Mouse (Mus musculus) adrenal gland, postnatal 36 days (tissue): ENCODE measurements around the gene Ttyh1. TPM values are rescaled to one million over a fixed set of nuclear protein-coding genes. Genes with fewer than 3 reads are reported as not detected.

Source experiments
- DNase-seq, 2 experiments: peaks; one replicate each; pipeline ENCODE4 v3.0.0; 2021; ENCODE audit warnings: mixed read lengths in 1 of 2
- long read RNA-seq, 2 experiments: library from polyadenylated mRNA; stranded (forward); transcript quantifications; one replicate each; pipeline ENCODE4 v2.0.0; 2021; ENCODE audit warnings: borderline sequencing depth in 2 of 2
- total RNA-seq, 2 experiments: library from RNA; stranded (reverse); gene quantifications; 2 replicates each; pipeline ENCODE4 v1.2.3; 2021

The Ttyh1 gene
- total RNA-seq: 1 to 10 TPM; 1.9 to 3.5 TPM
- long read RNA-seq, experiment 1, full-length matches to known transcripts: 3 of 3 reads
- long read RNA-seq, experiment 1, partial matches to known transcripts: 0 of 3 reads
- long read RNA-seq, experiment 1, other reads (novel, unspliced or antisense): 0 of 3 reads
- long read RNA-seq, experiment 2, partial matches to known transcripts: 0 of 1 reads
- long read RNA-seq, experiment 2, other reads (novel, unspliced or antisense): 0 of 1 reads

GRCm38 (mm10) chr7:4119344-4119902, at the start of gene Ttyh1:
Gene Ttyh1, plus strand, starts transcription at chr7:4119408.
- peak in 1 of 2 experiments; percentile 6 for DNase-seq

- DNase-seq: no peak
Measured at GRCm38 (mm10) chr7:4071066-4071465, 48.1 kb upstream of the Ttyh1 start.

GRCm38 (mm10) chr7:4073144-4073543, 46.1 kb upstream of the Ttyh1 start:
- no peak for DNase-seq

GRCm38 (mm10) chr7:4079511-4079910, 39.7 kb upstream of the Ttyh1 start:
- DNase-seq: no peak

- no peak for DNase-seq
Measured at GRCm38 (mm10) chr7:4080552-4080951, 38.7 kb upstream of the Ttyh1 start.

GRCm38 (mm10) chr7:4081706-4082105, 37.5 kb upstream of the Ttyh1 start:
- peak in 1 of 2 experiments; percentile 25 for DNase-seq

- DNase-seq: peak; percentile 7 to 37
Measured at GRCm38 (mm10) chr7:4082804-4083203, 36.4 kb upstream of the Ttyh1 start.

- no peak for DNase-seq
Measured at GRCm38 (mm10) chr7:4084161-4084560, 35.0 kb upstream of the Ttyh1 start.

GRCm38 (mm10) chr7:4085562-4085961, 33.6 kb upstream of the Ttyh1 start:
- no peak for DNase-seq

- no peak for DNase-seq
Measured at GRCm38 (mm10) chr7:4087238-4087895, 31.8 kb upstream of the Ttyh1 start.

- no peak for DNase-seq
Measured at GRCm38 (mm10) chr7:4087896-4088480, 31.2 kb upstream of the Ttyh1 start.

- no peak for DNase-seq
Measured at GRCm38 (mm10) chr7:4088679-4089078, 30.5 kb upstream of the Ttyh1 start.

GRCm38 (mm10) chr7:4091170-4091569, 28.0 kb upstream of the Ttyh1 start:
- DNase-seq: no peak

GRCm38 (mm10) chr7:4098301-4098700, 20.9 kb upstream of the Ttyh1 start:
- no peak for DNase-seq

GRCm38 (mm10) chr7:4098832-4099231, 20.4 kb upstream of the Ttyh1 start:
- no peak for DNase-seq

GRCm38 (mm10) chr7:4101144-4101543, 18.1 kb upstream of the Ttyh1 start:
- no peak for DNase-seq

- no peak for DNase-seq
Measured at GRCm38 (mm10) chr7:4103411-4103810, 15.8 kb upstream of the Ttyh1 start.

- DNase-seq: no peak
Measured at GRCm38 (mm10) chr7:4111766-4112165, 7.4 kb upstream of the Ttyh1 start.

- DNase-seq: no peak
Measured at GRCm38 (mm10) chr7:4117050-4117814, 2.0 kb upstream of the Ttyh1 start.

- no peak for DNase-seq
Measured at GRCm38 (mm10) chr7:4119976-4120921, 1.0 kb downstream of the Ttyh1 start.

GRCm38 (mm10) chr7:4122076-4122768, 3.0 kb downstream of the Ttyh1 start:
- no peak for DNase-seq
